Mouse (Mus musculus) myocyte (in vitro differentiated cells): ENCODE data around the gene Rsph14. TPM values are rescaled to one million over a fixed set of nuclear protein-coding genes. Genes with fewer than 3 reads are reported as not detected.

Experiments used
- H3K27me3 ChIP-seq: one replicate; pipeline ENCODE4 v1.6.1; 2011; ENCODE audit not compliant: control insufficient read depth, insufficient read depth, insufficient read length
- H3K36me3 ChIP-seq: one replicate; pipeline ENCODE4 v1.6.1; 2011; ENCODE audit not compliant: control insufficient read depth, insufficient read depth
- H3K4me2 ChIP-seq: one replicate; pipeline ENCODE4 v1.6.1; 2011; ENCODE audit warnings: low read depth, control low read depth
- H3K4me3 ChIP-seq: one replicate; pipeline ENCODE4 v1.5.1; 2011; ENCODE audit warnings: mild to moderate bottlenecking, control low read depth, moderate library complexity
- H3K79me2 ChIP-seq: one replicate; pipeline ENCODE4 v1.6.1; 2011; ENCODE audit not compliant: control insufficient read depth, insufficient read depth
- H3ac ChIP-seq: one replicate; pipeline ENCODE4 v1.6.1; 2011; ENCODE audit not compliant: control insufficient read depth, insufficient read length
- CEBPB ChIP-seq: IDR thresholded peaks from 2 replicates; pipeline ENCODE4 v1.6.1; 2011; ENCODE audit warnings: mild to moderate bottlenecking, moderate library complexity; ENCODE audit not compliant: poor library complexity, insufficient read depth, severe bottlenecking
- E2F4 ChIP-seq: IDR thresholded peaks from one replicate; pipeline ENCODE4 v1.6.1; 2011; ENCODE audit warnings: mild to moderate bottlenecking, control low read depth, moderate library complexity; ENCODE audit not compliant: insufficient read depth
- MAX ChIP-seq: IDR thresholded peaks from one replicate; pipeline ENCODE4 v1.6.1; 2011; ENCODE audit warnings: low read depth, mild to moderate bottlenecking, control low read depth
- MYOD1 ChIP-seq, 3 experiments: IDR thresholded peaks; one replicate each; pipeline ENCODE4 v1.6.1; 2011; ENCODE audit warnings: control low read depth in 2 of 3, low read depth in 2 of 3, mild to moderate bottlenecking in 2 of 3, moderate library complexity in 1 of 3; ENCODE audit not compliant: insufficient read length in 2 of 3, control insufficient read depth in 1 of 3
- MYOG ChIP-seq, 3 experiments: IDR thresholded peaks; one replicate each; pipeline ENCODE4 v1.6.1; 2011; ENCODE audit warnings: control low read depth in 2 of 3, low read depth in 2 of 3, mild to moderate bottlenecking in 2 of 3; ENCODE audit not compliant: insufficient read length in 2 of 3, control insufficient read depth in 1 of 3, insufficient read depth in 1 of 3
- POLR2A ChIP-seq: IDR thresholded peaks from one replicate; pipeline ENCODE4 v1.6.1; 2011; ENCODE audit warnings: low read depth, mild to moderate bottlenecking, control low read depth, moderate library complexity; ENCODE audit not compliant: insufficient read length
- POLR2AphosphoS2 ChIP-seq: IDR thresholded peaks from one replicate; pipeline ENCODE4 v1.6.1; 2011; ENCODE audit warnings: low read depth, control low read depth; ENCODE audit not compliant: insufficient read length
- REST ChIP-seq: IDR thresholded peaks from one replicate; pipeline ENCODE4 v1.6.1; 2011; ENCODE audit warnings: mild to moderate bottlenecking, control low read depth, moderate library complexity; ENCODE audit not compliant: insufficient read depth, insufficient read length
- SRF ChIP-seq: IDR thresholded peaks from one replicate; pipeline ENCODE4 v1.6.1; 2011; ENCODE audit warnings: low read depth; ENCODE audit not compliant: control insufficient read depth, insufficient read length
- TCF12 ChIP-seq: IDR thresholded peaks from one replicate; pipeline ENCODE4 v1.6.1; 2011; ENCODE audit warnings: mild to moderate bottlenecking, control low read depth; ENCODE audit not compliant: poor library complexity, insufficient read depth, severe bottlenecking
- TCF3 ChIP-seq: IDR thresholded peaks from one replicate; pipeline ENCODE4 v1.6.1; 2011; ENCODE audit warnings: low read depth, control low read depth; ENCODE audit not compliant: insufficient read length
- USF1 ChIP-seq: IDR thresholded peaks from one replicate; pipeline ENCODE4 v1.6.1; 2011; ENCODE audit warnings: low read depth, mild to moderate bottlenecking, control low read depth, moderate library complexity
- polyA plus RNA-seq: library from polyadenylated mRNA; unstranded; fragments of >200 nt; fragmentation: generic; extraction: Trizol; gene quantifications from one replicate; pipeline ENCODE4 v1.2.1, GENCODE M21; 2012; ENCODE audit warnings: missing spikeins

The Rsph14 gene
- polyA plus RNA-seq, 1 experiment, result not detected

- H3K4me3 ChIP-seq, result no peak overlapping the region
- no peak overlapping the region for H3K4me2 ChIP-seq
- H3ac ChIP-seq, result no peak overlapping the region
- H3K36me3 ChIP-seq, result no peaks in the 10 kb centered on the region
- TF ChIP-seq MAX (no peak), CEBPB (no peak), REST (no peak), POLR2AphosphoS2 (no peak), TCF12 (no peak), E2F4 (no peak), USF1 (no peak), MYOG (IDR thresholded peaks at IDR 0.05; ENCODE audit: control insufficient read depth in 1 of 3, insufficient read depth in 1 of 3, insufficient read length in 2 of 3, low read depth in 2 of 3) (no peak), TCF3 (no peak), MYOD1 (IDR thresholded peaks at IDR 0.05; ENCODE audit: control insufficient read depth in 1 of 3, insufficient read length in 2 of 3, low read depth in 2 of 3) (no peak), SRF (no peak), POLR2A (no peak)
- H3K27me3 ChIP-seq, result no peaks in the 10 kb centered on the region
- no peaks in the 10 kb centered on the region for H3K79me2 ChIP-seq
These were observed 2.7 kb downstream of the Rsph14 start for GRCm38 (mm10) chr10:75029677-75030076.

DNA sequence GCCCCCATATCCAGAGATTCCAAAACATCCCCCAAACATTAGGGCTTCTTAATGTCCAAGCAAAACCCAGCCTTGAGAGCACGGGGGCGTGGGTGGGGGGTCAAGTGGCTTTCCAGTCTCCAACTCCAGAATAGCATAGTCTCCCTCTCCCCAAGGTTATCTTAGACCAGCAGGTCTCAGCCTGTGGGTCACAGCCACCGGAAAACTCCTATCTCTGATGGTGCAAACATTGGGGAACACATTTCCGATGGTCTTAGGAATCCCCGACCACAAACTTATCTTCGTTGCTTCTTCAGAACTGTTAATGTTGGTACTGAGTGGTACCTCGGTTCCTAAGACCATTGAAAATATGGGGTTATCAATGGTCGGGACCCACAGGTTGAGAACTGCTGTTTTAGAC is 3.6 kb downstream of the Rsph14 start:
- Histone ChIP-seq H3K27me3 (no peaks in the 10 kb centered on the region), H3K4me2 (no peak overlapping the region), H3K36me3 (no peaks in the 10 kb centered on the region), H3K4me3 (no peak overlapping the region), H3K79me2 (no peaks in the 10 kb centered on the region), H3ac (no peak overlapping the region)
- TF ChIP-seq TCF12 (no peak), USF1 (no peak), REST (no peak)

GRCm38 (mm10) chr10:75026491-75026890 is 5.9 kb downstream of the Rsph14 start:
- Histone ChIP-seq H3K79me2 (no peaks in the 10 kb centered on the region), H3K4me3 (no peak overlapping the region), H3K36me3 (no peaks in the 10 kb centered on the region), H3K27me3 (no peaks in the 10 kb centered on the region), H3ac (no peak overlapping the region), H3K4me2 (no peak overlapping the region)
- TF ChIP-seq MYOG (IDR thresholded peaks at IDR 0.05; ENCODE audit: control insufficient read depth in 1 of 3, insufficient read depth in 1 of 3, insufficient read length in 2 of 3, low read depth in 2 of 3) (no peak), CEBPB (no peak), POLR2AphosphoS2 (no peak)

- Histone ChIP-seq H3K79me2 (no peaks in the 10 kb centered on the region), H3K4me2 (no peak overlapping the region), H3K36me3 (no peaks in the 10 kb centered on the region), H3K4me3 (no peak overlapping the region), H3K27me3 (peaks cover 13% of the 10 kb centered on the region), H3ac (no peak overlapping the region)
- TF ChIP-seq USF1, result no peak
- no peak for TF ChIP-seq REST
- no peak for TF ChIP-seq SRF
- no peak for TF ChIP-seq CEBPB
- TF ChIP-seq POLR2A, result no peak
- no peak for TF ChIP-seq TCF3
- TF ChIP-seq POLR2AphosphoS2, result no peak
- no peak for TF ChIP-seq E2F4
- TF ChIP-seq MYOD1 (IDR thresholded peaks at IDR 0.05; ENCODE audit: control insufficient read depth in 1 of 3, insufficient read length in 2 of 3, low read depth in 2 of 3), result no peak
- TF ChIP-seq MAX, result no peak
- TF ChIP-seq MYOG (IDR thresholded peaks at IDR 0.05; ENCODE audit: control insufficient read depth in 1 of 3, insufficient read depth in 1 of 3, insufficient read length in 2 of 3, low read depth in 2 of 3), result no peak
- no peak for TF ChIP-seq TCF12
These were observed 11.2 kb downstream of the Rsph14 start for GRCm38 (mm10) chr10:75021138-75021537.

- no peaks in the 10 kb centered on the region for H3K36me3 ChIP-seq
- H3ac ChIP-seq, result no peak overlapping the region
- no peak for TF ChIP-seq CEBPB
- TF ChIP-seq TCF12, result no peak
- no peak for TF ChIP-seq MYOG (IDR thresholded peaks at IDR 0.05; ENCODE audit: control insufficient read depth in 1 of 3, insufficient read depth in 1 of 3, insufficient read length in 2 of 3, low read depth in 2 of 3)
- no peak for TF ChIP-seq POLR2A
- TF ChIP-seq TCF3, result no peak
- no peak for TF ChIP-seq REST
- TF ChIP-seq E2F4, result no peak
- TF ChIP-seq MAX, result no peak
- no peak for TF ChIP-seq USF1
- TF ChIP-seq SRF, result no peak
- TF ChIP-seq MYOD1 (IDR thresholded peaks at IDR 0.05; ENCODE audit: control insufficient read depth in 1 of 3, insufficient read length in 2 of 3, low read depth in 2 of 3), result no peak
- TF ChIP-seq POLR2AphosphoS2, result no peak
- no peak overlapping the region for H3K4me2 ChIP-seq
- H3K79me2 ChIP-seq, result no peaks in the 10 kb centered on the region
- H3K27me3 ChIP-seq, result peaks cover 13% of the 10 kb centered on the region
- no peak overlapping the region for H3K4me3 ChIP-seq
These were observed 12.1 kb downstream of the Rsph14 start for GRCm38 (mm10) chr10:75020271-75020670.
